Mouse (Mus musculus) ovary, adult 10 weeks (tissue): Measurements from ENCODE around the gene Ston2. TPM values are rescaled to one million over a fixed set of nuclear protein-coding genes. Genes with fewer than 3 reads are reported as not detected.

ENCODE experiments used
- polyA plus RNA-seq: library from polyadenylated mRNA; stranded (reverse); fragments of 350-450 nt; fragmentation: Illumina TruSeq; extraction: RNeasy Lipid Tissue Mini Kit (QIAGEN cat#74804); gene quantifications from one replicate; pipeline ENCODE4 v1.2.3, GENCODE M21; 2014

Ston2 gene
- 38.2 TPM for polyA plus RNA-seq

DNA sequence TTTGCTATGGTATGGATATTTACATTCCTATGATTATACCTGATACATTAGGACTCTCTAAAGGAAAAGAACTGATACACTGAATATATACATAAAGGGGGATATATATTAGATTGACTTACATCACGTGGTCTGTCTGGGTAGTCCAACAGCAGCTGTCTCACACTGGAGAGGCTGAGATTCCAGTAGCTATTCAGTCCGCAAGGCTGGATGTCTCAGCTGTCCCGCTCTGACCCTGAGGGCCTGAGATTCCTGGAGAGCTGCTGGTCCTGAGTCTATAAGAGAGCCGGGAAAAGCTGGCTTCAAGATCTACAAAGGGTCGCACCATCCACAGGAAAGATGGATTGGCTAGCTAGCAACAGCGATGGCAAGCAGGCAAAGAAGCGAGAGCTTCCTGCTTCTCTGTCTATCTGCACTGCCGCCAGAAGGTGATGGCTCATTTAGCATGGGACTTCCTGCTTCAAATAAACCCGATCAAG lies at the start of gene Ston2:
Gene Ston2 (minus strand): TSS at position 429 of the 479 bp plus-strand sequence.

DNA sequence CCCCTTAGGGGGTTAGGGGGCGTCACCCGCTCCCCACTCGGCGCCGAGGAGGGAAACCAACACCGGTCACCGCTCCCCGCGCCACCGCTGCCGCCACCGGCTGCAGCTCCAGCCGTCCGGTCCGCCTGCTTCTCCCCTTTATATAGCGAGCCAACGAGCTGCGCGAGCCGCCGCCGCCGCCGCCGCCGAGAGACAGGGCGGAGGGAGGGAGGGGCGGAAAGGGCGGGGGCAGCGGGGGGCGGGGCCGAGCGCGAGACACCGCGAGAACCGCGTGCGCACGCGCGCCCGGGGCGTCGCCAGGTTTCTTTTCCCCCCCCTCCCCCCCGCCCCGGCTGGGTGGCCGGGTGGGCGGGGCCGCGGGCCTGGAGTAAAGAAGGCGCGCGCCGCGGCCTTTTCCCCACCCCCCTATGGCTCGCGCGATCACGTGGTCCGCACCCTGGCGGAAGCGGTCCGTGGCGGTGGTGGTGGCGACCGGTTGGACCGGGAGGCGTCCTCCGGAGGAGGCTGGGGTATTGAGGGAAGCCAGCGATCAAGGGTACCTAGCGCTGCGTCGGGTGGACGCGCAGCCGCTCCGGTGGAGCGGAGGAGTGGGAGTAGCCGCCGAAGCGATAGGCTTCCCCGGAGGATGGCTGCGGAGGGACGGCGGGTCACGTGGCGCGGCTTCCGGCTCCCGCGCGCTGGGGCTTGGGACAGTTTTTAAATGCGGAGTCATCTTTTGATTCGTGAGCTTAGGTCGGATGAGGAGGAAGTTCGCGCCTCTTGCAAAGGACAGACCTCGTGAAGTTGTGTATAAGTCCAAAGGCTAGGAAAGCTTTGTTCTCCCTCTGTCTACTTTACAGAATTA lies 198.1 kb downstream of the Ston2 start, which contains the start of gene Gtf2a1:
Gene Gtf2a1 (minus strand): TSS at position 641 of the 844 bp plus-strand sequence.

Other genes with a start within 250 kb of the Ston2 start
- gene Gtf2a1, start 197.9 kb downstream of the Ston2 start, polyA plus RNA-seq, result 73.7 TPM
- 215 TPM for gene Sel1l, start 60.8 kb upstream of the Ston2 start, polyA plus RNA-seq